Mouse (Mus musculus) thymus, postnatal 14 days (tissue): ENCODE data around the gene Ap1g1.
"Not testable (repeated sequence)": the region's sequence is repeated elsewhere in the genome, so short reads cannot be mapped to it uniquely, and the experiment has no call there.

Experiments
- DNase-seq: peaks from one replicate; pipeline ENCODE4 v3.0.0; 2021

The Ap1g1 gene

DNA sequence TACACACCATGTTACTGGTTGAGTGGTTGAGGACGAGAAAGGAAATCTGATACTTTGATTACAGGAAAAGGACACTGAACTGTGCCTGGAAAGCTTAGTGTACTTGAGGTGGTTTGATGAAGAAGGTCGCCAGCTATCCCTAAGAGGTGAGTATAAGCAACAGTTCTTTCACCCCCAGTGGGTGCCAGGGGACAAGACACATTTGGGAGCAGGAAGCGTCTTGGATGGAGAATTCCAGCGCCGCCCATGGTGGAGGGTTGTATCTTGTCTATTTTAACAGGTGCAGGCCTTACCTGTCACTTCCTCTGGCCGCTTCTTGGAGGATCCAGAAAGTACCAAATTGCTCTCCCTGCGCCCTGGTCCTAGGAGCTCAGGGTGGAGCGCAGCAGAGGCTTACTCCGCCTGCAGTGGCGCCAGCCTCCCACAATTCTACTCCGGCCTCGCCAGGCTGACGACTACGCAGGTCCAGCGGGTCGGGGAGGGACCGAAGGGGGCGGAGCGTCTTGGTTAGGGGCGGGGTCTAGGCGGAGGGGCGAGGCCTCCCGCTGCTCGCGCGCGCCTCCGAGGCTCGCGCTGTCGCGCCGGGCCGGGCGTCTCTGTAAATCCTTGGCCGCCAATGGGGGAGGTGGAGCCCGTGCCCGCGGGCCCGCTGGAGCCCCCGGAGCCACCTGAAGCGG is 89.8 kb downstream of the Ap1g1 start, which contains the start of gene Phlpp2:
Phlpp2 (plus strand) TSS at position 540 of the 677 bp plus-strand sequence.
- peak; percentile 92 for DNase-seq

DNA sequence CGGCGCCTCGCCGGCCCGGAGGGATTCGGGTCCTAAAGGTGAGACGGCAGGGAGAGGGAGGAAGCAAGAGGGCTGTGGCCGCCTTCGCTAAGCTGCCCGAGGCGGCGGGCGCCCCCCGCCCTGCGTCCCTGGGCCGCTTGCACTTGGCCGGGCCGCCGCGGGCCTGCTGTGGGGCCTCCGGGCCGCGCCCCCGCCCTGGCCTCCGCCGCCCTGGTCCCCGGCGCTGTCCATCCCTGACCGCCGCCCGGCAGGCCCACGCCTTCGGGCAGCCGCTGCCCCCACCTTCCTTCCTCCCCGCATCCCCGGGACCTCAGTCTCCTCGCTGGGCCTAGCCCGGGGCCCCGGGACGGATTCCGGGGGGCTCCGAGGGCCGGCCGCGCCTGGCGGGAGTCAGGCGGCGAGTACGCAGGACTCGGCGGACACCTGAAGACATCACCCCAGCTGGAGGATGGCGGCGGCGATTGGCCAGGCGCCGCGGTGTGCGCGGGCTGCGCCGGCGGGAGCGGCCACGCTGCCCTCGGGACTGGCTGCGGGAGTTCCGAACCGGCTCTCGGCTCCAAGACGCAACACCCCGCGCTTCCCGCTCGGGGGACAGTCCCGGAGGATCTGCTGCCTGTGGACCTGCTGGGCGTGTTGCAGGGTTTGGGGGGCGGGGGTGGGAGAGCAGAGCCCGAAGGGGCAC is 90.5 kb downstream of the Ap1g1 start:
- DNase-seq: peak; percentile 40

DNA sequence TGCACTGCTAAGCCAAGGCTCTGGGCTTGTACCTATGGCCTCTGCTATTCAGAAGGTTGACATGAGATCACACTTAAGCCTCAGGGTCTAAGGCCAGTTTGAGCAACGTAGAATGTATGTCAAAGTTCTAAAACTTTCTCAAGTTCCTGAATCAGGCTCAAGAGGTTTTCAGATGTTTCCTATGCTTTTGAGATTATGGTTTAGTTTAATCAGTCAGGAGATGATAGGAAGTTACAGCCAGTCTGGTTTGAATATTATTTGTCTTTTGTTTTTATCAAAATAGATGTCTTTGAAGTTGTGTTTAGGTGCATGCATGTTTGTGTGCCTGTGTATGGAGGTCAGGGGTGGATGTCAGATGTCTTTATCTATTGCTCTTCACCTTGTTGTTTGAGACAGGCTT is 92.7 kb downstream of the Ap1g1 start:
- no peak for DNase-seq

DNA sequence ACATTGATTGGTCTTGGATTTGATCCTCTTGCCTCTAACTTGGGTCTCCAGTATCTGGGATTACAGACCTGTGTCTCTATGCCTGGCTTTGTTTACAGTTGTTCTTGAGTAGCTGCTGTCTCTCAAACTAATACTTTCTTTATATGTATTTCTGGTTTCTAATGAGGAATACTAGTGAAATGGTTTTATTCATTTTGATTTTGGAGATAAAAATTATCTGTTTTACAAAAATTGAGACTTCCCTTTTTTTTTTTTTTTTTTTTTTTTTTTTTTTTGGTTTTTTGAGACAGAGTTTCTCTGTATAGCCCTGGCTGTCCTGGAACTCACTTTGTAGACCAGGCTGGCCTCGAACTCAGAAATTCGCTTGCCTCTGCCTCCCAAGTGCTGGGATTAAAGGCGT is 95.4 kb downstream of the Ap1g1 start:
- not testable (repeated sequence) for DNase-seq

DNA sequence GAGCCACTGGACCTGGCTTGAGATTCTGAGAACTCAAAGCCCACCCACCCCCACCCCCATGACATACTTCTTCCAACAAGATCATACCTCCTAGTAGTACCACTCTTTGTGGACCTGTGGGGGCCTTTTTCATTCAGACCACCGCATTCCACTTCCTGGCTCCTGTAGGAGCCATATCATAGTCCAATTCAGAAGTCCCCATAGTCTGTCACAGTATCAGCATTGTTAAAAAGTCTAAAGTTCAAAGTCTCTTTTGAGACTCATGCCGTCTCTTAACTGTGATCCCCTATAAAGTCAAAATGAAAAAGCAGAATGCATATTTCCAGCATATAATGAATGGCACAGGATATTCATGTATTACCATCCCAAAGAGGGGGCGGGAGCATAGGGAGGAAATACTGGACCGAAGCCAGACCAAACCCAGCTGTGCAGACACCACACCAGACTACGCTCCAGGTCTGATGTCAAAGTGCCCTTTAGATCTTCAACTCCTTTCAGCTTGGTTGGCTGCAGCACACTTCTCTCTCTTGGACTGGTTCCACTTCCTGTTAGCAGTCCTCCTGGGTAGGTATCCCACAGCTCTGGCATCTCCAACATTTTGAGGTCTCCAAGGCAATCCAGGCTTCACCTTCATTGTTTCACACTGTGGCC is 101.8 kb downstream of the Ap1g1 start:
- no peak for DNase-seq

DNA sequence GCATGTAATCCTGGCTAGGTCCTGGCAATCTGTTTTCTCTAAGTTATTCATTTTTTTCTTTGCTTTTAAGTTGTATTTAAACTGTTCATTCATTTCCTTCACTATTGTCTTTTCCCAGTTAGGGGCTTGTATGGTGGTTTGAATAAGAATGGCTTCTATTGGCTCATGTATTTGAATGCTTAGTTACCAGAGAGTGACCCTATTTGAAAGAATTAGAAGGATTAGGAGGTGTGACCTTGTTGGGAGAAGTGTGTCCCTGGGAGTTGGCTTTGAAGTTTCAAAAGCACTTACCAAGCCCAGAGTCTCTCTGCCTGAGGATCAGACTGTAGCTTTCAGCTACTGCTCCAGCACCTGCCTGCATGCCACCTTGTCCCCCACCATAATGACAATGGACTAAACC is 106.9 kb downstream of the Ap1g1 start:
- DNase-seq: no peak

DNA sequence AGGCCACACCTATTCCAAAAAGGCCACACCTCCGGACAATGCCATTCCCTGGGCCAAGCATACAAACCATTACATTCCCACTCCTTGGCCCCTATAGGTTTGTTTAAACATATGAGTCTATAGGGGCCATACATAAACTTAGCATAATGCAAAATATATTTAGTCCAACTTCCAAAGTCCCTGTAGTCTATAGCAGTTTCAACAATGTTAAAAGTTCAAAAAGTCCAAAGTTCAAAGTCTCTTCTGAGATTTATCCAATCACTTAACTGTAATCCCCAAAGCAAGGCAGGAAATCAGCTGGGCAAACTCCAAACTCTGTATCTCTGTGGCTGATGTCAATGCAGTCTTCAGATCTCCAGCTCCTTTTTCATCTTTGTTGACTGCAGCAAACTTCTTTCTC is 110.9 kb downstream of the Ap1g1 start:
- DNase-seq: no peak

DNA sequence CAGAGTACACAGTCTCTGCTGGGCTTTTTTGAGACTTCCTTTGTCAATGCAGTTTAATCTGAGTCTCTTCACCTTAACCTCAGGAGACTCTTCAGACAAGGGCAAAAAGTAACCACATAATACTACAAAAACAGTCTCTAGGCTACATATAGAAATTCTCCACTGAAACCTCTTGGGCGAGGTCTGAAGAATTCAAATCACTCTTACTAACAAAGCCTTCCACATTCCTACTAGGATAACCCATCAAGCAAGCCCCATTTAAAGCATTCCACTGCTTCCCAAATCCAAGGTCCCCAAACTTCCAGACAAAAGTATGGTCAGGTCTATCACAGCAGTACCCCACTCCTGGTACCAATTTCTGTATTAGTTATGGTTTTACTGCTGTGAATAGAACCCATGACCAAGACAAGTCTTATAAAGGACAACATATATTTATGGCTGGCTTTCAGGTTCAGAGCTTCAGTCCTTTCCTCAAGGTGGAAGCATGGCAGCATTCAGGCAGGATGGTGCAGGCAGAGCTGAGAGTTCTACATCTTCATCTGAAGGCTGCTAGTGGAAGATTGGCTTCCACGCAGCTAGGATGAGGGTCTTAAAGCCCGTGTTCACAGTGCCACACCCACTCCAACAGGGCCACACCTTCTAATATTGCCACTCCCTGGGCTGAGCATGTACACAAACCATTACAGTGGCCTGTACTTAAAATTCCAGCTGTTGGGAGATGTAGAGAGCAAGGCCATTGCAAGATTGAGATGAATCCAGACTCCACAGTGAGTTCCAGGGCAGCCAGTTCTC is 112.6 kb downstream of the Ap1g1 start:
- no peak for DNase-seq

DNA sequence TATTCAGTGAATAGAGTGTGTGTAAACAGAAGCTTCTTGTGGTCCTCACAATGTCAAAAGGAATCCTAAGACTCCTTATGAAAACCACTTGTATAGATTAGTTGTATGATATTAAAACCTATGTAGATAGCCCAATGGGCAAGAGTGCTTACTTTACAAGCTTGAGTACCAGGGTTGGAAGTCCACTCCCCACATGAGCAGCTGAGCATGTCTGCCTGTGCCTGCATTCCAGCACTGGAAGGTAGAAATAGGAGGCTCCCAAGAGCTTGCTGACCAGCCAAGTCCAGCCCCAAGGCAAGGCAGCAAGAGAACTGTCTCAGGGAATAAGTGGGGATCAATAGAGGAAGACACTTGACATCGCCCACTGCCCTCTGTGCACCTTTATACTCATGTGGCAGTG is 116.3 kb downstream of the Ap1g1 start:
- no peak for DNase-seq

DNA sequence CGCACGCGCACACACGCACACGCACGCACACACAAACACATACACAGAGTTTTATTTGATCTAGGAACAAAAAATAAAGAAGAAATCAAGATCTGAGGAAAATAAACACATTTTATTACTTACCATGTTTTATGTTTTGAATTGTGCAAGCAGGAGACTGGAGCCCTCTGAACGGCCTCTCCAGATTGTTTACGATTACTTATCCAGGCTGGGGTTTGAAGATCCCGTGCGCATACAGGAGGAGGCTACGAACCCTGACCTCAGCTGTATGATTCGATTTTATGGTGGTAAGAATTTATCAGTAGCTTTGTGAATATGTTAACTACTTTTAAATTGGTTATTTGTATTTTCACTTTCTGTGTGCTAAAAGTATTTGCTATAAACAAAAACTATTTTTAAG is 117.0 kb downstream of the Ap1g1 start:
- DNase-seq: no peak

DNA sequence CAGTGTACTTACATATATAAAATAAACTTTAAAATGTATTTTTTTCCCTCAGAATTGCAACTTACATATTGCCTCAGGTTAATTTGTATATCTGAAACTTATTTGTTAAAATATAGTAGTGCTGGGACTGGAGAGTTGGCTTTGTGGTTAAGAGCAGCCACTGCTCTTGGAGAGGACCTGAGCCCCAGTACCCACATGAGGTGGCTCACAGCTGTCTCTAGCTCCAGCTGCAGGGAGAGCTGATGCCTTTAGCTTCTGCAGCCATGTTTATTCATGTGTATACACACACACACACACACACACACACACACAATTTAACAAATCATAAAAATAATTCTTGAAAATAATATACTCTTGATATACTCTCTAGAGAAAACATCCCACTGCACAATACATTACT is 124.0 kb downstream of the Ap1g1 start:
- no peak for DNase-seq

DNA sequence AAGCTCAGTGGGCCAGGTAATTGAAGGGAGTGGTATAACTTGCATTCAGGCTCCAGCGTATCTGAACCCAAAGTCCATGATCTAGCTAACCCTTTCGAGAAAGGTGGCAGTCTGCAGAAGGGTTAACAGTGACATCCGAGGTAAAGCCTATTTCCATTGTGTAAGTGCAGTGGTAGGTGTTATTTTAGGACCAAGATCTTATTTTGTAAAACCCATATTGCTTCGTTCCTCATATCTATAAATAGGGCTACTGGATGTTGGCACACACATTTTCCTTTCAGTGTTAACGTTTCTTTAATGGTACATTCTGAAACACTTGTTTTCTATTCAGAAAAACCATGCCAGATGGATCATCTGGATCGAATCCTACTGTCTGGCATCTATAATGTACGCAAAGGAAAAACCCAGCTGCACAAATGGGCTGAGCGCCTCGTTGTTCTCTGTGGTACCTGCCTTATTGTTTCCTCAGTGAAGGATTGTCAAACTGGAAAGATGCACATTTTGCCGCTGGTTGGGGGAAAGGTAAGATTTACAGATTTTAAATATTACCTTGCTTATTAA is 125.6 kb downstream of the Ap1g1 start:
- DNase-seq: no peak

DNA sequence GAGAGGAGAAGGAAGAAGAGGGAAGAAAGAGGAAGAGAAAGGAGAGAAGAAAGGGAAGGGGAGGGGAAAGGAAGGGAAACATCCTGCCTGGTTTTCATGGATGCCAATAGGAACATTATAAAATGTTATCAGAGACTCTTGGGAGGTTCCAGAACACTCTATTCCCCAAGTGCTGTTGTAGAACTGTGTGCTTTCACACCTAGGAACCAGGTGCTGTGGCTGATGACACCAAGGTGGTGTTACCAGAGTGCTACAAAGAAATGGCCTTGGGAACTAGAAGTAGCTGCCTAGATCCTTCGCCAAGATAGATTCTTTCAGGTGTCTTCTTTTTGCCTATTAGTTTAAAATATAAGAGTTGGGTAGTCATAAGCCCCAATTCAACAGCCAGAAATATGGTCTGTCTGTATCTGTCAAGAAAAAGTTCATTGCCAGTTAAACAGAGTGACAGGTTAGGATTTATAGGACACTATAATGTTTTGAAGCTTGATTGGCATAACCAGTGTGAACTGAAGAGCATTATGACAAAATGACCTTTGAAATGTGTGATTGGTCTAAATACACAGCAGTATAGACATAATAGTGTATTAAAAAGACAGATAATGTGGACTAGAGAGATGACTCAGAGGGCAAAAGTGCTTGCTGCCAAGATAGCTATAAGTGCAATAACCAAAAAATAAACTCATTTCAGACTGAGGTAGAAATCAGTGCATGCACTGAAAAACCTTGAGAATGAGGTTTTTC is 126.7 kb downstream of the Ap1g1 start:
- DNase-seq: no peak

DNA sequence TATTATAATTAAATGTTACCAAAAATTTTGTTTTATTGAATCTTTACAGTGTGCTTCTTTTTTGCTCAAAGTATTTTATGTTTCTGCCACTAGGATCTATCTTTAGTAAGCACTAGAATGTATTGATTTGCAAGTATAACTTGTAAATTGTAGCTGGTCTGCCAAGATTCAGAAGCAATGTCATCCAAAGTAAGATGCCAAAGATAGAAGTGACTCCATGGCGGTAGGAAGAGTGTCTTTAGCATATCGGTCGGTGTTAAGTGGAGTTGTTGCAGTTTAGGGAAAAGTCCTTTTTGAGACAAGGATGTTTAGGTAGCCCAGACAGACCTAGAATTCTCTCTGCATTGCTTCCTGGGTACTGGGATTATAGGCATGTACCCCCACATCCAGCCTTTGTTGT is 128.6 kb downstream of the Ap1g1 start:
- DNase-seq: no peak

DNA sequence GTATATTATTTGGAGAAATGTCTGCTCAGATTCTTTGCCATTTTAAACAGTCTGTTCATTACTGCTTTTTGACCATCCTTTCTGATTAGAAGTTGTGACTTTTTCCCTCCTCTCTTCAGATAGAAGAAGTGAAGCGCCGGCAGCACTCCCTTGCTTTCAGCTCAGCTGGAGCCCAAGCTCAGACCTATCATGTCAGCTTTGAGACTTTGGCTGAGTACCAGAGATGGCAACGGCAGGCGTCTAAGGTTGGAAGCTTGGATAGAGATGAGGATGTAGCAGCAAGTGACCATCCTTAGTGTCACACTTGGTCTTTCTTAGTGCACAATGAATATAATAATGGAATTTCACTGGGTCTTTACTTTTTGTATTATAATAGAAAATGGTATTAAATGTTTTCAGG is 129.0 kb downstream of the Ap1g1 start:
- DNase-seq: no peak
